13 mouse cellular contexts compared by ENCODE assay signal in genomic region chr7:126470077-126470476, GRCm38 (mm10). TPM values are rescaled to one million over a fixed set of nuclear protein-coding genes. Genes with fewer than 3 reads are reported as not detected.
DNase-seq lines count a peak whose midpoint lies in the region; ATAC-seq and TF ChIP-seq lines count a peak whose summit lies in the region.
"Had no signal": no experiment of that assay in that cellular context is flagged by ENCODE, and none has a peak within 500 bp of the region (broad histone marks: within the 10 kb centered on the region; RNA-seq: fewer than 3 reads in every experiment).

No protein-coding gene starts in this region.

- peaks cover 22% of the 10 kb centered on the region for H3K4me1 ChIP-seq in heart, embryonic 16.5 days (ENCODE audit: control insufficient read depth, insufficient read depth, low read length)
- peaks cover 52% of the 10 kb centered on the region for H3K4me1 ChIP-seq in heart, embryonic 10.5 days
- H3K4me1 ChIP-seq in heart, embryonic 12.5 days (replicated peaks), result peaks cover 39% of the 10 kb centered on the region
- 0 out of 2 replicates have a peak, but pooled peaks cover 6% of the 10 kb centered on the region for H3K4me1 ChIP-seq in stomach, postnatal 0 days (replicated peaks; ENCODE audit: control insufficient read depth, insufficient read depth)

- no peak overlapping the region for H3K9ac ChIP-seq in heart, embryonic 16.5 days (ENCODE audit: low read length)
- no peak overlapping the region for H3K9ac ChIP-seq in heart, embryonic 12.5 days
- no peak overlapping the region for H3K9ac ChIP-seq in stomach, postnatal 0 days (ENCODE audit: low read length)
- H3K9ac ChIP-seq: limb, embryonic 15.5 days had no signal

- TF ChIP-seq CTCF in stomach, postnatal 0 days (IDR thresholded peaks at IDR 0.05; ENCODE audit: low read depth), result no peak

- H3K4me2 ChIP-seq in heart, embryonic 16.5 days (ENCODE audit: low read depth, low read length), result no peak overlapping the region
- no peak overlapping the region for H3K4me2 ChIP-seq in heart, embryonic 12.5 days
- H3K4me2 ChIP-seq in stomach, postnatal 0 days (replicated peaks; ENCODE audit: low read depth), result no peak overlapping the region
- H3K4me2 ChIP-seq: limb, embryonic 15.5 days had no signal

- whole genome bisulfite sequencing in heart, embryonic 16.5 days, result 58% methylated on average over 6 of the region's 6 CpGs
- WGBS in heart, embryonic 10.5 days, result 70% methylated on average over 6 of the region's 6 CpGs
- WGBS in heart, embryonic 12.5 days, result 45% methylated on average over 6 of the region's 6 CpGs
- 74% methylated on average over 6 of the region's 6 CpGs for WGBS in stomach, postnatal 0 days

- H3K9me3 ChIP-seq in heart, embryonic 16.5 days (replicated peaks; ENCODE audit: control insufficient read depth, low read length), result no peaks in the 10 kb centered on the region
- H3K9me3 ChIP-seq in heart, embryonic 10.5 days, result no peaks in the 10 kb centered on the region
- H3K9me3 ChIP-seq in heart, embryonic 12.5 days (replicated peaks), result no peaks in the 10 kb centered on the region
- H3K9me3 ChIP-seq in stomach, postnatal 0 days (ENCODE audit: control insufficient read depth, low read length), result no peaks in the 10 kb centered on the region
- H3K9me3 ChIP-seq: limb, embryonic 15.5 days had no signal

- ATAC-seq in heart, embryonic 16.5 days (replicated peaks; ENCODE audit: extremely low read depth, insufficient read depth, low FRiP score), result no peak
- ATAC-seq in activated CD4-positive, CD25-positive, alpha-beta regulatory T cell, adult 4 months, result peak; percentile 67
- ATAC-seq in megakaryocyte progenitor cell, adult 5-6 weeks (replicated peaks; ENCODE audit: poor library complexity), result peak; percentile 53
- ATAC-seq in heart, embryonic 12.5 days (ENCODE audit: insufficient number of reproducible peaks, low FRiP score), result no peak
- ATAC-seq in stomach, postnatal 0 days (ENCODE audit: low FRiP score, low TSS enrichment), result no peak

- H3K4me3 ChIP-seq in heart, embryonic 16.5 days (ENCODE audit: low read length), result no peak overlapping the region
- H3K4me3 ChIP-seq in heart, embryonic 10.5 days, result no peak overlapping the region
- H3K4me3 ChIP-seq in heart, embryonic 12.5 days, result no peak overlapping the region
- no peak overlapping the region for H3K4me3 ChIP-seq in stomach, postnatal 0 days (ENCODE audit: low read depth, low read length)
- H3K4me3 ChIP-seq: gastrocnemius, adult 2 months; limb, embryonic 15.5 days had no signal

- no peak for TF ChIP-seq EP300 in stomach, postnatal 0 days (optimal IDR thresholded peaks at IDR 0.05)

- H3K36me3 ChIP-seq in heart, embryonic 16.5 days (ENCODE audit: control insufficient read depth, insufficient read depth), result peaks cover 55% of the 10 kb centered on the region
- H3K36me3 ChIP-seq in heart, embryonic 10.5 days, result peaks cover 69% of the 10 kb centered on the region
- H3K36me3 ChIP-seq in heart, embryonic 12.5 days, result peaks cover 68% of the 10 kb centered on the region
- H3K36me3 ChIP-seq in stomach, postnatal 0 days (ENCODE audit: control insufficient read depth, insufficient read depth, low read length), result peaks cover 36% of the 10 kb centered on the region

- H3K27me3 ChIP-seq in heart, embryonic 16.5 days (ENCODE audit: control insufficient read depth, insufficient read depth, low read length), result no peaks in the 10 kb centered on the region
- H3K27me3 ChIP-seq in heart, embryonic 10.5 days (ENCODE audit: insufficient read depth, poor library complexity, severe bottlenecking), result no peaks in the 10 kb centered on the region
- H3K27me3 ChIP-seq in heart, embryonic 12.5 days (replicated peaks), result no peaks in the 10 kb centered on the region
- no peaks in the 10 kb centered on the region for H3K27me3 ChIP-seq in stomach, postnatal 0 days (ENCODE audit: control insufficient read depth, insufficient read depth, low read length)
- H3K27me3 ChIP-seq: limb, embryonic 15.5 days had no signal

- H3K27ac ChIP-seq in heart, embryonic 16.5 days (ENCODE audit: low read length), result 0 out of 2 replicates have a peak overlapping the region, but pooled peaks have one; percentile 42
- no peak overlapping the region for H3K27ac ChIP-seq in heart, embryonic 10.5 days
- no peak overlapping the region for H3K27ac ChIP-seq in heart, embryonic 12.5 days (ENCODE audit: poor library complexity, severe bottlenecking)
- H3K27ac ChIP-seq in stomach, postnatal 0 days (replicated peaks), result no peak overlapping the region
- H3K27ac ChIP-seq: gastrocnemius, adult 2 months; limb, embryonic 15.5 days had no signal

- no peak for DNase-seq in heart, embryonic 10.5 days (ENCODE audit: low spot score)
- DNase-seq in thymus, postnatal 25 days, result peak; percentile 54
- DNase-seq in gastrocnemius, adult 8-10 months (ENCODE audit: low spot score in 2 of 2), result no peak
- DNase-seq in stomach, postnatal 0 days (ENCODE audit: low spot score), result no peak
- DNase-seq: adrenal gland, postnatal 10 days; gastrocnemius, adult 2 months; heart, postnatal 10 days; kidney, postnatal 36 days had no signal

RNA-seq across cellular contexts. Expression of gene Sh2b1, which starts 5.1 kb away (rescaled TPM):
- polyA plus RNA-seq in heart, embryonic 16.5 days (2015; fragmentation: Nextera tagmentation; extraction: Ambion mirVana), result 44.3 and 46.0 TPM in 2 replicates
- 46.3 and 47.1 TPM in 2 replicates for polyA plus RNA-seq in heart, embryonic 10.5 days (2016; fragmentation: Nextera tagmentation; extraction: Ambion mirVana)
- polyA plus RNA-seq in activated CD4-positive, CD25-positive, alpha-beta regulatory T cell, adult 4 months (2017; shearing (Covaris generic)), result 10 to 100 TPM; 14.5 to 15.9 TPM
- total RNA-seq in megakaryocyte progenitor cell, adult 5-6 weeks (2015), result 33.4 and 36.3 TPM in 2 replicates
- 19.3 and 20.1 TPM in 2 replicates for total RNA-seq in megakaryocyte progenitor cell, adult 5-6 weeks (2017)
- total RNA-seq in gastrocnemius, adult 8-10 months (2022), result 10 to 100 TPM; 45.9 to 57.4 (median 49.0) TPM
- polyA plus RNA-seq in heart, embryonic 12.5 days (2016; fragmentation: Nextera tagmentation; extraction: Ambion mirVana), result 43.2 and 45.1 TPM in 2 replicates
- 20.0 and 24.0 TPM in 2 replicates for polyA plus RNA-seq in stomach, postnatal 0 days (2015; fragmentation: Nextera tagmentation; extraction: Ambion mirVana)

RNA-seq across cellular contexts. Expression of gene Atp2a1, which starts 7.2 kb away (rescaled TPM):
- polyA plus RNA-seq in heart, embryonic 16.5 days (2015; fragmentation: Nextera tagmentation; extraction: Ambion mirVana), result 1.4 and 6.4 TPM in 2 replicates
- polyA plus RNA-seq in heart, embryonic 10.5 days (2016; fragmentation: Nextera tagmentation; extraction: Ambion mirVana), result 6.8 and 9.5 TPM in 2 replicates
- under 1 TPM in 1 of 2 experiments, not detected in 1; 0.18 TPM for polyA plus RNA-seq in activated CD4-positive, CD25-positive, alpha-beta regulatory T cell, adult 4 months (2017; shearing (Covaris generic))
- not detected in 2 replicates for total RNA-seq in megakaryocyte progenitor cell, adult 5-6 weeks (2015)
- total RNA-seq in megakaryocyte progenitor cell, adult 5-6 weeks (2017), result not detected in 2 replicates
- over 10,000 TPM; 27,209 to 31,432 (median 30,252) TPM for total RNA-seq in gastrocnemius, adult 8-10 months (2022)
- 1.7 and 3.2 TPM in 2 replicates for polyA plus RNA-seq in heart, embryonic 12.5 days (2016; fragmentation: Nextera tagmentation; extraction: Ambion mirVana)
- 0.59 and 1.8 TPM in 2 replicates for polyA plus RNA-seq in stomach, postnatal 0 days (2015; fragmentation: Nextera tagmentation; extraction: Ambion mirVana)

RNA-seq across cellular contexts. Expression of gene Tufm, which starts 17.1 kb away (rescaled TPM):
- 224 and 229 TPM in 2 replicates for polyA plus RNA-seq in heart, embryonic 16.5 days (2015; fragmentation: Nextera tagmentation; extraction: Ambion mirVana)
- polyA plus RNA-seq in heart, embryonic 10.5 days (2016; fragmentation: Nextera tagmentation; extraction: Ambion mirVana), result 199 and 204 TPM in 2 replicates
- polyA plus RNA-seq in activated CD4-positive, CD25-positive, alpha-beta regulatory T cell, adult 4 months (2017; shearing (Covaris generic)), result 10 to 100 TPM; 71.2 to 78.9 TPM
- 89.9 and 97.9 TPM in 2 replicates for total RNA-seq in megakaryocyte progenitor cell, adult 5-6 weeks (2015)
- 85.6 and 89.2 TPM in 2 replicates for total RNA-seq in megakaryocyte progenitor cell, adult 5-6 weeks (2017)
- 100 to 1,000 TPM; 116 to 151 (median 137) TPM for total RNA-seq in gastrocnemius, adult 8-10 months (2022)
- 167 and 168 TPM in 2 replicates for polyA plus RNA-seq in heart, embryonic 12.5 days (2016; fragmentation: Nextera tagmentation; extraction: Ambion mirVana)
- polyA plus RNA-seq in stomach, postnatal 0 days (2015; fragmentation: Nextera tagmentation; extraction: Ambion mirVana), result 73.9 and 77.5 TPM in 2 replicates

RNA-seq across cellular contexts. Expression of gene Atxn2l, which starts 33.2 kb away (rescaled TPM):
- polyA plus RNA-seq in heart, embryonic 16.5 days (2015; fragmentation: Nextera tagmentation; extraction: Ambion mirVana), result 29.7 and 30.6 TPM in 2 replicates
- 43.6 and 52.3 TPM in 2 replicates for polyA plus RNA-seq in heart, embryonic 10.5 days (2016; fragmentation: Nextera tagmentation; extraction: Ambion mirVana)
- 10 to 100 TPM; 14.7 to 18.8 TPM for polyA plus RNA-seq in activated CD4-positive, CD25-positive, alpha-beta regulatory T cell, adult 4 months (2017; shearing (Covaris generic))
- 86.9 and 88.6 TPM in 2 replicates for total RNA-seq in megakaryocyte progenitor cell, adult 5-6 weeks (2015)
- total RNA-seq in megakaryocyte progenitor cell, adult 5-6 weeks (2017), result 29.0 and 29.5 TPM in 2 replicates
- 10 to 100 TPM; 25.4 to 32.4 (median 29.9) TPM for total RNA-seq in gastrocnemius, adult 8-10 months (2022)
- 49.7 and 52.5 TPM in 2 replicates for polyA plus RNA-seq in heart, embryonic 12.5 days (2016; fragmentation: Nextera tagmentation; extraction: Ambion mirVana)
- 16.9 and 19.6 TPM in 2 replicates for polyA plus RNA-seq in stomach, postnatal 0 days (2015; fragmentation: Nextera tagmentation; extraction: Ambion mirVana)

RNA-seq across cellular contexts. Expression of gene Rabep2, which starts 41.5 kb away (rescaled TPM):
- 22.1 and 22.2 TPM in 2 replicates for polyA plus RNA-seq in heart, embryonic 16.5 days (2015; fragmentation: Nextera tagmentation; extraction: Ambion mirVana)
- polyA plus RNA-seq in heart, embryonic 10.5 days (2016; fragmentation: Nextera tagmentation; extraction: Ambion mirVana), result 25.5 and 25.8 TPM in 2 replicates
- polyA plus RNA-seq in activated CD4-positive, CD25-positive, alpha-beta regulatory T cell, adult 4 months (2017; shearing (Covaris generic)), result 10 to 100 TPM; 35.4 to 48.2 TPM
- total RNA-seq in megakaryocyte progenitor cell, adult 5-6 weeks (2015), result 4.0 and 4.9 TPM in 2 replicates
- 12.9 and 19.5 TPM in 2 replicates for total RNA-seq in megakaryocyte progenitor cell, adult 5-6 weeks (2017)
- 10 to 100 TPM; 10.5 to 19.2 (median 15.1) TPM for total RNA-seq in gastrocnemius, adult 8-10 months (2022)
- 23.3 and 23.9 TPM in 2 replicates for polyA plus RNA-seq in heart, embryonic 12.5 days (2016; fragmentation: Nextera tagmentation; extraction: Ambion mirVana)
- polyA plus RNA-seq in stomach, postnatal 0 days (2015; fragmentation: Nextera tagmentation; extraction: Ambion mirVana), result 19.4 and 20.7 TPM in 2 replicates

Comparison
In these comparisons a context has a peak if more than half of its experiments do, and no peak if none do; other contexts are left out.
1. ATAC-seq: peak in activated CD4-positive, CD25-positive, alpha-beta regulatory T cell, adult 4 months (single experiment) and megakaryocyte progenitor cell, adult 5-6 weeks (single experiment); none in heart, embryonic 16.5 days (single experiment), heart, embryonic 12.5 days (single experiment) and stomach, postnatal 0 days (single experiment).